In the genomic region with DNA sequence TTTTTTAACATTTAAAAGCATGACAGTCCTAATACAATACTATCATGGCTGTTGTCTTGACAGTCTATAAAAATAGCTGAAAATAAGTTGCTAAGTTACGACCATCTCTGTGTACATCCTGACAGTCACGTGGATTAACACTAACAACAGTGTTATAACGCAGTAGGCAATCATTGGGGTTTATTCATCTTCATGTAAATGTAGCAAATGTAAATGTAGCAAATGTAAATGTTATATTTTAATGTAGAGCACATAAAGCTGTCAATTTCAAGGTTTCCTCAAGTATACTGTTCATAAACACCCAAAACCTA, we compare ENCODE assay signal across 10 mouse cellular contexts. TPM values are rescaled to one million over a fixed set of nuclear protein-coding genes. Genes with fewer than 3 reads are reported as not detected.
DNase-seq lines count a peak whose midpoint lies in the region; ATAC-seq lines count a peak whose summit lies in the region.
"Had no signal": no experiment of that assay in that cellular context is flagged by ENCODE, and none has a peak within 500 bp of the region (broad histone marks: within the 10 kb centered on the region; RNA-seq: fewer than 3 reads in every experiment).

No protein-coding gene starts in this region.

- peak; percentile 26; the same call in 1 of the 2 replicates for ATAC-seq in cerebellum, adult (ENCODE audit: insufficient number of reproducible peaks, low FRiP score, low TSS enrichment)
- ATAC-seq in kidney, embryonic 16.5 days (ENCODE audit: low FRiP score, low TSS enrichment) = peak; percentile 49; the same call in 1 of the 2 replicates
- peak; percentile 53; the same call in 1 of the 2 replicates for ATAC-seq in hindbrain, embryonic 14.5 days (ENCODE audit: low FRiP score)
- peak; percentile 59; the same call in 1 of the 2 replicates for ATAC-seq in midbrain, embryonic 12.5 days (ENCODE audit: low FRiP score, low read depth)

- no peak overlapping the region for H3K27ac ChIP-seq in kidney, embryonic 16.5 days (ENCODE audit: low read length)
- H3K27ac ChIP-seq in hindbrain, embryonic 14.5 days = no peak overlapping the region
- no peak overlapping the region for H3K27ac ChIP-seq in midbrain, embryonic 12.5 days (replicated peaks)

- no peaks in the 10 kb centered on the region for H3K27me3 ChIP-seq in kidney, embryonic 16.5 days (ENCODE audit: insufficient read depth, low read length)
- H3K27me3 ChIP-seq in hindbrain, embryonic 14.5 days (ENCODE audit: control insufficient read depth, insufficient read depth, low read length) = no peaks in the 10 kb centered on the region
- H3K27me3 ChIP-seq in midbrain, embryonic 12.5 days = no peaks in the 10 kb centered on the region

- WGBS in kidney, embryonic 16.5 days = 68% methylated on average over 3 of the region's 3 CpGs
- WGBS in hindbrain, embryonic 14.5 days = 72% methylated on average over 3 of the region's 3 CpGs
- WGBS in midbrain, embryonic 12.5 days = 74% methylated on average over 3 of the region's 3 CpGs

- no peak overlapping the region for H3K4me3 ChIP-seq in kidney, embryonic 16.5 days (ENCODE audit: low read length)
- no peak overlapping the region for H3K4me3 ChIP-seq in hindbrain, embryonic 14.5 days (replicated peaks; ENCODE audit: low read length)
- no peak overlapping the region for H3K4me3 ChIP-seq in midbrain, embryonic 12.5 days

- no peak for DNase-seq in cerebellum, postnatal 4 days (ENCODE audit: low spot score in 2 of 2)
- DNase-seq in kidney, adult 9 months = no peak
- no peak for DNase-seq in hindbrain, embryonic 14.5 days (ENCODE audit: low spot score)
- no peak for DNase-seq in B cell, adult 2 months
- no peak for DNase-seq in cerebellum, adult 9-10 months

- H3K9me3 ChIP-seq in kidney, embryonic 16.5 days (ENCODE audit: low read length) = peaks cover 17% of the 10 kb centered on the region
- H3K9me3 ChIP-seq in hindbrain, embryonic 14.5 days (ENCODE audit: control insufficient read depth, low read length) = peaks cover 43% of the 10 kb centered on the region
- H3K9me3 ChIP-seq in midbrain, embryonic 12.5 days = peaks cover 32% of the 10 kb centered on the region

- no peak overlapping the region for H3K9ac ChIP-seq in kidney, embryonic 16.5 days (replicated peaks; ENCODE audit: low read length)
- H3K9ac ChIP-seq in hindbrain, embryonic 14.5 days = no peak overlapping the region
- no peak overlapping the region for H3K9ac ChIP-seq in midbrain, embryonic 12.5 days (replicated peaks)

- H3K4me1 ChIP-seq in kidney, embryonic 16.5 days (ENCODE audit: insufficient read depth, low read length) = no peaks in the 10 kb centered on the region
- no peaks in the 10 kb centered on the region for H3K4me1 ChIP-seq in hindbrain, embryonic 14.5 days (replicated peaks; ENCODE audit: control insufficient read depth, insufficient read depth, low read length)
- H3K4me1 ChIP-seq in midbrain, embryonic 12.5 days = no peaks in the 10 kb centered on the region

- H3K4me2 ChIP-seq in kidney, embryonic 16.5 days (replicated peaks; ENCODE audit: low read depth, low read length) = no peak overlapping the region
- H3K4me2 ChIP-seq in hindbrain, embryonic 14.5 days (replicated peaks) = no peak overlapping the region
- H3K4me2 ChIP-seq in midbrain, embryonic 12.5 days (replicated peaks) = no peak overlapping the region

- H3K36me3 ChIP-seq in kidney, embryonic 16.5 days (ENCODE audit: insufficient read depth, low read length) = no peaks in the 10 kb centered on the region
- H3K36me3 ChIP-seq in hindbrain, embryonic 14.5 days (replicated peaks; ENCODE audit: control insufficient read depth, insufficient read depth) = no peaks in the 10 kb centered on the region
- no peaks in the 10 kb centered on the region for H3K36me3 ChIP-seq in midbrain, embryonic 12.5 days

RNA-seq across cellular contexts. Expression of gene Gm21190, which starts 21.8 kb away (rescaled TPM):
- not detected in 2 replicates for polyA plus RNA-seq in kidney, embryonic 16.5 days (2015; fragmentation: Nextera tagmentation; extraction: Ambion mirVana)
- not detected in 2 replicates for polyA plus RNA-seq in hindbrain, embryonic 14.5 days (2014; fragmentation: Nextera tagmentation; extraction: Ambion mirVana)
- polyA plus RNA-seq in midbrain, embryonic 12.5 days (2016; fragmentation: Nextera tagmentation; extraction: Ambion mirVana) = not detected in 2 replicates
- polyA plus RNA-seq: large intestine, adult 2 months; lung, embryonic 16.5 days had no signal

RNA-seq across cellular contexts. Expression of gene Gm21149, which starts 30.9 kb away (rescaled TPM):
- not detected in 2 replicates for polyA plus RNA-seq in kidney, embryonic 16.5 days (2015; fragmentation: Nextera tagmentation; extraction: Ambion mirVana)
- not detected in 2 replicates for polyA plus RNA-seq in hindbrain, embryonic 14.5 days (2014; fragmentation: Nextera tagmentation; extraction: Ambion mirVana)
- polyA plus RNA-seq in midbrain, embryonic 12.5 days (2016; fragmentation: Nextera tagmentation; extraction: Ambion mirVana) = not detected in 2 replicates
- polyA plus RNA-seq: large intestine, adult 2 months; lung, embryonic 16.5 days had no signal
